Mouse (Mus musculus): ENCODE results near the gene Mmp27.
A peak's percentile ranks its signal among the peaks of the same experiment; 100 is the strongest.

Gene Mmp27

GRCm38 (mm10) chr9:7571162-7571561 lies at the start of gene Mmp27:
Gene Mmp27, plus strand, starts transcription at chr9:7571396.
- DNase-seq: no peak

GRCm38 (mm10) chr9:7526255-7526940 lies 44.8 kb upstream of the Mmp27 start:
- DNase-seq: no peak

- no peak for DNase-seq
Observed at GRCm38 (mm10) chr9:7542763-7543162, 28.4 kb upstream of the Mmp27 start.

DNA sequence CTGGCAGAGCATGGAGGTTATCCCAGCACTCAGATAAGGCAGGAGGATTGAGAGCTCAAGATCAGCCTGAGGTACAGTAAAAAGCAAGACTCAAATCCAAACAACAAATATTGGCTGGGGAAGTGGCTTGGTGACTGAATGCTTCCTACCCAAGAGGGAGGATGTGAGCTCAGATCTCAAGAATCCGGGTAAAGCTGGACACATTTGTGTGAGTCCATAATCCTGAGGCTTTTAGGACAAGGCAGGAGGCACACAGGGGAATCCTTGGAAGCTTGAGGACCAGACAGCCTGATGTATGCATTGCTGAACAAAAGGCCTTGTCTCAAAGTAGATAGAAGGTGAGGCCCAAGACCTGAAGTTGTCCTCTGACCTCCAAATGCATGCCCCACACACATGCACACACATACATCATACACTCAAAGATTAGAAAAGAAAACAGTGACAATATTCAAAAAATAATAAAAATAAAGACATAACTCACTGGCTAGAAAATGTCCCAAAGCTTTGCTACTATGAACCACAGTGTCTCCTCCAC lies 26.2 kb upstream of the Mmp27 start:
- DNase-seq: no peak

DNA sequence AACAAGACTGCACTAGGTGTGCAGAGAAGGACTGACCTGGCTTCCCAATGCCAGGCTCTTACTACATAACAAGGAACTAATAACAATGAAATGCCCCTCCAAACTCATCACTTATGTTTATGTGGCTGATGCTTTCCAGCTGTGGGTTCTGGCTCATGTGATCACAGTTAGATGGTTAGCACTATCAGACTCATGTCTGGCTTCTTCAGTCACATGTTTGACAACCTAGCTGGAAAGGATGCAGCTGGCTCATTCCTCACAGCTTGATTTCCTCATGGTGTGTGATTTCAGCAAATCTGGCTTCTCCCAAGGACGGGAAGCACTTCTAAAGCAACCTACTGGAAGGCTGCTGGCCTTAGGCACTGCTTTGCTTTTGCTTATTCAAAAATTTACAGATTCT lies 25.7 kb upstream of the Mmp27 start:
- DNase-seq: peak; percentile 82

- no peak for DNase-seq
Observed at GRCm38 (mm10) chr9:7545920-7546319, 25.3 kb upstream of the Mmp27 start.

DNA sequence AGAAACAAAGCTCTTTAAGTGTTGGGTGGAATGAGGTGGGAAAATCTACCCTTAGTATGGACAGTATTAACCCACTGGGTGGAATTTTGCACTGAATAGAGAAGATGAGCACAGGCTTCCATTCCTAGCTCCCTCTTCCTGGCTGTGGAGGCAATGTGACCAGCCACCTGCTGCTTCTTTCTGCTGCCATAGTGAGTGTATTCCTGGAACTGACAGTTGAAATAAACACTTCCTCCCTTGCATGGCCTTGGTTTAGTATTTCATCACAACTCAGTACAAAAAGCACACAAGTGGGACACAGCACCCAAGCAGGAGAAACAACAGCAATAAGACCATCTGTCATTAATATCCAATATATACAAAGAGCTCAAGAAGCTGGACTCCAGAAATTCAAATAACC lies 19.3 kb upstream of the Mmp27 start:
- no peak for DNase-seq

DNA sequence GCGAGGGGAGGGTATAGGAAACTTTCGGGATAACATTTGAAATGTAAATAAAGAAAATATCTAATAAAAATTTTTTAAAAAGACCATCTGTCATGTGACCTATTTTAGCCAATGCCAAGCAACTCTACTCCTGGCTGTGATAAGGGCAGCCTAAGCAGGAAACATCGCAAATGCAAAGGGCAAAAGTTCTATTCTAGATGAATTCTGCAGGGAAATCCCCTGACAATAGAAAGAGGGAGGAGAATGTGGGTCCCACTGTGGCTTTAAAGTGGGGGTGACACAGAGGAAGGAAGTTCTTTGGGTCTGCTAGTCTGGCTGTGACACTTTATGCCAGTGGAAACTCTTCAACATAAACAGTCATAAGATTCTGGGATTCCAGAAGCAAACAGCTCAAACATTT lies 17.7 kb upstream of the Mmp27 start:
- DNase-seq: no peak

GRCm38 (mm10) chr9:7554382-7554781 lies 16.8 kb upstream of the Mmp27 start:
- DNase-seq: peak; percentile 56

GRCm38 (mm10) chr9:7558221-7559017 lies 12.8 kb upstream of the Mmp27 start, which contains the start of gene Mmp8:
Gene Mmp8, plus strand, starts transcription at chr9:7558456.
- peak; percentile 30 for DNase-seq

- DNase-seq: no peak
Observed at GRCm38 (mm10) chr9:7560026-7560425, 11.2 kb upstream of the Mmp27 start.

DNA sequence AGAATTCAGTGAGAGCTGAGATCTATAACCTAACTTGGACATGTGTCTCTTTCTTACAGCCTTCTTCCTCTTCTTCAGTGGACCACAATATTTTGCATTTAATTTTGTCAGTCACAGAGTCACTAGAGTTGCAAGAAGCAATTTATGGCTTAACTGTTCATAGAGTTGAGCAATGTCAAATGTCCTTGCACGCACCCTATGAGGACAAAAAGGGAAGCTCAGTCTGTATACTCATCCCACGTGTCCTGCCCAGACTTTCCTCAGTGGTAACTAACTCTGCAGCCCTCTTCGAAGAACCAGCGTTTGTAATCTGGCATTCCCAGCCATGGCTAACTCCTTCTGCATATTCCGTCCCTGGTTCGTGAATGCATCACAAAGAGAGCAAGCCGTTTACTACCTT lies 3.8 kb upstream of the Mmp27 start:
- no peak for DNase-seq

GRCm38 (mm10) chr9:7567923-7568322 lies 3.3 kb upstream of the Mmp27 start:
- no peak for DNase-seq

DNA sequence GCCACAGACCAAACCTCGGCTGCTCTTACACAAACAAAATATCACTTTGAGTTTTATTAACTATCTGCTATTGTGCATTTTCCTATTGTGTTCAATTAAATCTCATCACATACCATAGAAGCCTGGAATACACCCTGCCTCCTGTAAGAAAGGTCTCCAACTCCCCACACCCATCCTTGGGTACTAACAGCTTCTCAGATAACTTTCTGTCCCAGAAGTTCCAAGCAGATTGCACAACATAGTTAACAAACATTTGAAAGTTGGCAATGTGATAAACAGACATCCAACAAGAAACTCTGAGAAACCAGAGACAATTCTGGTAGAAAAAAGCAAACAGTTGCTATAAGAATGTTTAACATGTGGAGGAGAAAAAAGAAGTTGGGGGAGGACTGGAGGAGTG lies 711 bp upstream of the Mmp27 start:
- DNase-seq: no peak

DNA sequence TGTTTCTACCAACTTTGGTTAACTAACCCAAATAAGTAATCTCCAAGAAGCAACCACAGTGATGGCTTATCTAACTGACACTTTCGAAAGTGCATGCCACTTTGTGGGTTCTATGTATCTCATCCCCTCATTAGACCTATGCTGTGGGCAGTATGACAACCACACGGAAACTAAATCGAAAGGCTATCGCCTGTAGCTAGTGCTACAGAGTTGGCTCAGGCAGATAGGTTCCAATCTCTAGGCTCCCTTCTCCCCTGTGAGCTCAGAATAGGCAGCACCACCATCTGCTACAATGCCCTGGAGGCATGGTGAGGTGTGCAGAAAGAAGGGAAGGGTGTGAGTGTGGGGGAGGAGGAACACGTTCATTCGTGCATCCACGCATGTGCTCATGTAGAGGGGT lies 992 bp downstream of the Mmp27 start:
- DNase-seq: no peak

DNA sequence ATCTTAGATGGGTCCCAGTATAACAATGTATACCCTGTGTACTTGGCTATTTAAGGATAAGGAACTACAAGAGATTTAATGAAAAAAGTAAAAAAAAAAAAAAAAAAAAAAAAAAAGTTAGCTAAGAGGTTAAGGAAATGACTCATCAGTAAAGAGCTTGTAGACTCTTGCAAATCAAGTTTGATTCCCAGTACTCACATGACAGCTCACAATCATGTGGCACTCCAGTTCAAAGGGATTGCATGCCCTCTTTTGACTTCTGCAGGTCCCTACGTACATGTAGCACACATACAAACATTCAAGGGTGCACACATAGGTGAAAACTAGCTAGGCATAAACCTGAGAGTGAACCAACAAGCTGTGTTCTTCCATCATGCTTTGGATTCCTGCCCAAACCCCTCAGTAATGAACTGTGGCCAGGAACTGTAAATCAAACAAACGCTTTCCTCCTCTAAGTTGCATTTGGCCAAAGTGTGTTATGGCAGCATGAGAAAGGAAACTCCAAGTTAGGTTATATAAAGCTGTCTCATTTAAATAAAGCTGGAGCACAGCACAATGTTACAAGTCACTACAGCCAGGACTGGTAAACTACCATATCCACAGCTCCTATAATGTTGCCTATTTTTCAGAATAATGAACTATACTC lies 1.6 kb downstream of the Mmp27 start:
- DNase-seq: peak; percentile 31

DNA sequence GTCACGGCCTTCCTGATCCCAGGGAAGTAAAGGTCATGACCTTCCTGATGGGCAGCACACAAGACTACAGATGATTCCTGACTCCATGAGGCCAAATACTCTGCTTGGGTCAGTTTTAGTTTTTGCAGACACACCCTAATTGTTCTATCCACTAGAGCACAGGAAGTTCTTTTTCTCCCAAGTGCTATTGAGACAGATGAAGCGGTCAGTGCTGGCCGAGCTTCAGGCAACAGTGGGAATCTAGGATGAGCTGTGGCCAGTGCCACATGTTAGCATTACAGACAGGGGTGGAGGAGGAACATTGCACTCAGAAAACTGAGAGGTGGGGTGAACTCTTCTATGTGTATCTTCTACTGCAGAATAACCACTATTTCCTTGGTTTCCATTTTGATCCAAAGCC lies 4.3 kb downstream of the Mmp27 start:
- DNase-seq: no peak

DNA sequence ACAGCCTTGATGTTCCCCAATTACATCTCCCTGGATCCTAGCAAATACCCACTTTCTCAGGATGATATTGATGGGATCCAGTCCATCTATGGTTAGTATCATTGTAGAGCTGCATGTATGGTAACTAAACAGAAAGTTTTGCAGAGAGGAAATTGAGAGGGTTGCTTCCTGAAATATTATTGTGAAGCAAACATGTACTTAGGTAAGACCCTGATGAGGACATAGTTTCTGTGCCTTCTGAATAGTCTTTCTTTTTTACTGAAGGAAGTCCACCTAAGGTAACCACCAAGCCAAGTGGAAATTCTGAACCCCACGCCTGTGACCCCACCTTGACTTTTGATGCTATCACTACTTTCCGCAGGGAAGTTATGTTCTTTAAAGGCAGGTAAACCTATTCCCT lies 6.2 kb downstream of the Mmp27 start:
- DNase-seq: no peak

GRCm38 (mm10) chr9:7590063-7590462 lies 18.9 kb downstream of the Mmp27 start:
- DNase-seq: no peak

GRCm38 (mm10) chr9:7593272-7593812 lies 22.1 kb downstream of the Mmp27 start:
- no peak for DNase-seq

DNA sequence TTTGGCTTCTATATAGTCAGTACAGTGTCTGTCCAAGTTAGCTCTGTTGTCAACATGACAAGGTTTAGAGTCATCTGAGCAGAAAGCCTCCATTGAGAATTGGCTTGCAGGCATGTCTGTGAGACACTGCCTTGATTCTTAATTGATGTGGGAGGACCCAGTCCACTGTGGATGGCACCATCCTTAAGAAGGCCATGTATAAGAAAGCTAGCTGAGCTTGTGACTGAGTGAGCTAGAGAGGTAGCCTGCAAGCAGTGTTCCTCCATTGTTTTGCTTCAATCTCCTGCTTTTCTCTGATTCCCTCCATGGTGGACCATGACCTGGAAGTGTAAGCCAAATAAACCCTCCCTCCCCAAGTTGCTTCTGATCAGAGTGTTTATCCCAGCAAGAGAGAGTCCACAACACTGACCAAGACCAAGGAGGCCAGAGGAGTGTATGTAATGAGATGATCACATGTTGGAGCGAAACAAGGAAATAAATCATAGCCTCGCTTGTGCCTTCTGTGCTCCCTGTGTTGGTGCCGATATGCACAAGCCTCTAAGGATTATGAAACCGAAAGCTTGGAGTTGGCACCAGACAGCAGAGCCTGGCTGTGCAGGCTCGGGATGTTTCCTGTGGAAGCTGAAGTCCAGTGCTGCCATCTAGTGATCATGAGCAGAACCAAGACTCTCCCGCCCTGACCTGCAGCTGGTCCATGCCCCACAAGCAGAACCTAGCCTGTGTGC lies 23.8 kb downstream of the Mmp27 start:
- DNase-seq: peak; percentile 93

DNA sequence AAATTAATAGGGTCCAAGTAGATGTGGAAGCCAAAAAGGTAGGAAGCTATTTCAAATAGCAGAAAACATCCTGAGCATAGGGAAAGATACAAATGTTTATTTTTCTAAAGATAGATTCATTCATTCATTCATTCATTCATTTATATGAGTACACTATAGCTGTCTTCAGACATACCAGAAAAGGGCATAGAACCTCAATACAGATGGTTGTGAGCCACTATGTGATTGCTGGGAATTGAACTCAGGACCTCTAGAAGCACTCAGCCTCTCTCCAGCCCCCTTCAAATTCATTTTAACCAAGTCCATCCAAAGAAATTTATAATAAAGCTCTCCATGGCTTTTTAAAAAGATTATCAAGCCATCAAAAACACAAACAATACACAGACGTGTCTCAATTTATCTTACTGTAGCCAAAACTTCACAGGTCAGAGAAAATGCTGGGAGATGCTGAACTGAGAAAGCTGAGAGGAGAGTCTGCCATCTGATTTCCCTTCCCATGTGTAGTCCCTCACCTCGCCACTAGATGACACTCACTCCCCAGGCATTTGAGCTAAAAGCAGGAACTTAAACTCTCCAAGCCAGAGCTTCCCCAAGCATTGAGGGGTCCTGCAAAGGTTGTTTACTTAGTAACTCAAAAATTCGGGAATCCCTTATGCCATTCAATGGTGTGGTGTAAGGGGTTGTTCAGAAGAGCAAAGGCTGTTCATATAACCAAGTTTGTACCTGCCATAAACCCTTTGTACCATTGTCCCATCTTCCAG lies 32.0 kb downstream of the Mmp27 start:
- DNase-seq: peak; percentile 82
